Mouse (Mus musculus) hindbrain, embryonic 16.5 days (tissue): Measurements from ENCODE around the gene 1190005I06Rik. TPM values are rescaled to one million over a fixed set of nuclear protein-coding genes. Genes with fewer than 3 reads are reported as not detected.

Experiments used
- ATAC-seq: fragments of 200-750 bp; cut with Nextera tagmentation; 2 replicates; pipeline ENCODE4 v1.8.0; 2017; ENCODE audit warnings: moderate TSS enrichment, moderate library complexity
- H3K27ac ChIP-seq: fragments of 300-500 bp; sonication (generic); 2 replicates; pipeline ENCODE4 v1.5.1; 2014; ENCODE audit warnings: low read depth, mild to moderate bottlenecking, control low read depth, low read length, moderate library complexity
- H3K27me3 ChIP-seq: fragments of 300-500 bp; sonication (generic); replicated peaks from 2 replicates; pipeline ENCODE4 v1.6.1; 2014; ENCODE audit warnings: low read length; ENCODE audit not compliant: control insufficient read depth, insufficient read depth
- H3K36me3 ChIP-seq: fragments of 300-500 bp; sonication (generic); 2 replicates; pipeline ENCODE4 v1.6.1; 2014; ENCODE audit warnings: mild to moderate bottlenecking, low read length, moderate library complexity, mixed read lengths; ENCODE audit not compliant: control insufficient read depth, insufficient read depth
- H3K4me1 ChIP-seq: fragments of 300-500 bp; sonication (generic); 2 replicates; pipeline ENCODE4 v1.6.1; 2014; ENCODE audit warnings: low read depth, low read length; ENCODE audit not compliant: control insufficient read depth, insufficient read depth
- H3K4me2 ChIP-seq: fragments of 300-500 bp; sonication (generic); 2 replicates; pipeline ENCODE4 v1.6.1; 2014; ENCODE audit warnings: mild to moderate bottlenecking, low read length, control low read depth, moderate library complexity
- H3K4me3 ChIP-seq: fragments of 300-500 bp; sonication (generic); 2 replicates; pipeline ENCODE4 v1.5.1; 2014; ENCODE audit warnings: mild to moderate bottlenecking, low read length, control low read depth, moderate library complexity
- H3K9ac ChIP-seq: fragments of 300-500 bp; sonication (generic); 2 replicates; pipeline ENCODE4 v1.6.1; 2014; ENCODE audit warnings: low read depth, mild to moderate bottlenecking, control low read depth, low read length, moderate library complexity
- H3K9me3 ChIP-seq: fragments of 300-500 bp; sonication (generic); 2 replicates; pipeline ENCODE4 v1.6.1; 2014; ENCODE audit warnings: mild to moderate bottlenecking, low read length, moderate library complexity; ENCODE audit not compliant: control insufficient read depth
- WGBS: fragments of 180-500 bp; shearing (Covaris S2); extraction: QIAGEN DNeasy Blood & Tissue Kit; methylation state at CpG from one replicate; pipeline ENCODE4 v1.1.7; 2014; 5-methylcytosine and 5-hydroxymethylcytosine counted together
- polyA plus RNA-seq: library from polyadenylated mRNA; unstranded; fragments of >200 nt; fragmentation: Nextera tagmentation; extraction: Ambion mirVana; gene quantifications from 2 replicates; pipeline ENCODE4 v1.2.1, GENCODE M21; 2015

1190005I06Rik gene
- polyA plus RNA-seq, 1 experiment from 2014 or later = 20.5 TPM

DNA sequence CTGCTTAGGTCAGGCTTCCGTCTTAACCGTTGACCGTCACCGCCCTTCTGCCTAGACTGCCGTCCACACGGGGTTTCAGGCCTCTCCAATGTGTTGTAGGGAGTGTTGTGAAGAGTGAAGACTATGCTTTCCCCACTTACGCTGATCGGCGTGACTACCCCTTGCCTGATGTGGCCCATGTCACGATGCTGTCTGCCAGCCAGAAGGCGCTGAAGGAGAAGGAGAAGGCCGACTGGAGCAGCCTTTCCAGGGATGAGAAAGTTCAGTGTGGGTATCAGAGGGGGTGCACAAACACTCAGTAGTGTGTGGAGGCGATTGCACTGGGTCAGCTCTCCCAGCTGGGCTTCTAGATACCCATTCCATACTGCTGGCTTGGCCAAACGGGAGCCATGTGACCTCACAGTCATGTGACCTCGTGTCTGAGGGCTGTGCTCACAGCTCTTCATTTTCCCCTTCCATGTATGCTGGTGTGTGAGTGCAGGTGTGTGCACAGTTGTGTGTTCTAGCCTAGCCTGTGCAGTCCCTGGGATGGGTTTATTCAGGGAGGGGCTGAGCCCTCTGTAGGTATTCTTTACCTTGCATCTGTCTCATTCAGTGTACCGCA, 25.3 kb upstream of the 1190005I06Rik start:
- Histone ChIP-seq H3K4me2 (no peak overlapping the region), H3K4me1 (peaks cover 6% of the 10 kb centered on the region), H3K9me3 (no peaks in the 10 kb centered on the region), H3K27me3 (no peaks in the 10 kb centered on the region), H3K36me3 (peaks cover 26% of the 10 kb centered on the region), H3K9ac (no peak overlapping the region), H3K27ac (no peak overlapping the region), H3K4me3 (no peak overlapping the region)
- WGBS = 93% methylated on average over 16 of the region's 16 CpGs
- ATAC-seq = no peak

DNA sequence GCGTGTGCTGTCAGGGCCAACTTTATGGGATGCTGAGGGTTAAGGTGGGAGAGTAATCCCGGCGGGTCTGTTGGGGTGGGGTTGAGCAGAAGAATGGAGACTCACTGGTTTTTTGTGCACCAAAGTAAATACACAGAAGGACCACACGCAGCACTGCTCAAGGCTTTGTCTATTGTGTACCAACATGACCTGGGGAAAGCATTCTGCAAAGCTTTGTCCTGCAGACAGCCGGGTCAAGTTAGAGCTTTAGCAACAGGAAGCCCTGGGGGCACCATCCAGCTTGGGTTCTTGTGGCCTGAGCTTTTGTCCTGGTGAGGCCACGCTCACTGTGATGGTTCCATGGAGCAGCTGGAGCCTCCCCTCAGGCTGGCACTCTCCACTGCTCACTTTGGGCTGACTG, 24.3 kb upstream of the 1190005I06Rik start:
- H3K4me3 ChIP-seq = no peak overlapping the region
- H3K9ac ChIP-seq = no peak overlapping the region
- H3K4me2 ChIP-seq = no peak overlapping the region
- H3K9me3 ChIP-seq = no peaks in the 10 kb centered on the region
- WGBS = 58% methylated on average over 6 of the region's 6 CpGs
- no peaks in the 10 kb centered on the region for H3K27me3 ChIP-seq
- peaks cover 24% of the 10 kb centered on the region for H3K36me3 ChIP-seq
- no peak overlapping the region for H3K27ac ChIP-seq
- H3K4me1 ChIP-seq = peaks cover 9% of the 10 kb centered on the region
- ATAC-seq = no peak

DNA sequence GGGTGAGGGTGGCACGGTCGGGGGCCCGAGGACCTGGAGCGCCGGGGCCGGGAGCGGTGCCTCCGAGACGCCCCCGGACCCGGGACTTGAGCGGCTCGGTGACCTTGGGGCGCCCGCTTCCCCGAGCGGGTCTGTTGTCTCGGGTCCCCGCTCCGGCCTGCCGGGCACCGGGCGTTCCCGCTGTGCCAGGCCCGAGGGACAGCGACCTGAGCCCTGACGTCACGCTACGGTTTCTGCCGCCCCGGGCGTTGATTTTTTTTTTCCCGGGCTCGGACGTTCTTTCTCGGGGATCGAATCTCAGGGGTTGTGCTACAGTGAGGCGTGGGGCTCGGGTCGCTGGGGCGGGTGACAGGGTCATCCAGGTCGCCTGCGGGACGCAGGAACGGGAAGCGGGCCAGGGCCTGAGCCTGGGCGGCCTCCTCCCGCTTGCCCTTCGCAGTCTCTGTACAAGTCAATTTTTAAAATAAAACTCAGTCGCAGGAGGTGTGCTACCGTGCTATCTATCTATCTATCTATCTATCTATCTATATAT, 21.0 kb upstream of the 1190005I06Rik start, which contains the start of gene Emc8:
Emc8 (minus strand) TSS at position 200 of the 532 bp plus-strand sequence.
- no peaks in the 10 kb centered on the region for H3K27me3 ChIP-seq
- no peaks in the 10 kb centered on the region for H3K9me3 ChIP-seq
- peaks cover 36% of the 10 kb centered on the region for H3K4me1 ChIP-seq
- H3K4me2 ChIP-seq = peak within 1 kb of the TSS; percentile 84
- peak within 1 kb of the TSS; percentile 94 for H3K4me3 ChIP-seq
- peak within 1 kb of the TSS; percentile 93 for H3K9ac ChIP-seq
- H3K36me3 ChIP-seq = peaks cover 16% of the 10 kb centered on the region
- peak within 1 kb of the TSS; percentile 89 for H3K27ac ChIP-seq
- WGBS = under 1% methylated on average over 33 of the region's 51 CpGs
- no peak for ATAC-seq

DNA sequence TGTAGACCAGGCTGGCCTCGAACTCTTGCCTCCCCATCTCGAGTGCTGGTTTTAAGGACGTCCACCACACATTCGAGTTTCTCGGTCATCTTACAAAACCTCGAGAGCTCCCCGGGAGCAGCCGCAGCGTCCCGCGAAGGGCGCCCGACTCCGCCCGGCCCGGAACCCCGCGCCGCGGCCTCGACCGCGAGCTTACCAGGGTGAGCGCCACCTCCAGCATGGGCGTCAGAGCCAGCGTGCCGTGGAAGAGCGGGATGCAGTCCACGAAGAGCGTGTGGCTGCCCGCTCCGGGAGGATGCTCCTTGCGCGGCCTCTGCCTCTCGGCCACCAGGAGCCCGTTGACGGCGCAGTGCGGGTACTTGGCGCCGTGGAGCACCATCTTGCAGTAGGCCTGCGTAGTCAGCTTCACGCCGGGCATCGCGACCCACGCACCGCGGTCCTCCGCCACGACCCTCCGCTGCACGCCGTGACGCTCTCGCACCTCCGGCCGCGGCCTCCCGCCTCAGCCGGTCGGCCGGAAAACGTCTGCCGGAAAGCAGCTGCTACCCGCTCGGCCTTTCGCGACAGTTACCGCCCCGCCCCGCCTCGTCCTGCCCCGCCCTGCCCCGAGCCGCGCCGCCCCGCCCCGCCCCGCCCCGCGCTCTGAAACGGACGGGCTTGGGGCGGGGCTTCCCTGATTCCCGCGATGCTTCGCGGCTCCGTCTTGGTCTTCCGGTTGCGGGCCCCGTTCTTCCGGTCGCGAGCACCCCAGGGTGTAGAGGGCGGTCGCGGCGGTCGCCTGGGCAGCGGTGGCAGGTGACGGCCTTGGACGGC, 20.3 kb upstream of the 1190005I06Rik start, which contains the start of the genes Gm27021 and Cox4i1:
Gm27021 (minus strand) TSS at position 519 of the 813 bp plus-strand sequence.
Cox4i1 (plus strand) TSS at position 662 of the 813 bp plus-strand sequence.
- WGBS = under 1% methylated on average over 59 of the region's 105 CpGs

DNA sequence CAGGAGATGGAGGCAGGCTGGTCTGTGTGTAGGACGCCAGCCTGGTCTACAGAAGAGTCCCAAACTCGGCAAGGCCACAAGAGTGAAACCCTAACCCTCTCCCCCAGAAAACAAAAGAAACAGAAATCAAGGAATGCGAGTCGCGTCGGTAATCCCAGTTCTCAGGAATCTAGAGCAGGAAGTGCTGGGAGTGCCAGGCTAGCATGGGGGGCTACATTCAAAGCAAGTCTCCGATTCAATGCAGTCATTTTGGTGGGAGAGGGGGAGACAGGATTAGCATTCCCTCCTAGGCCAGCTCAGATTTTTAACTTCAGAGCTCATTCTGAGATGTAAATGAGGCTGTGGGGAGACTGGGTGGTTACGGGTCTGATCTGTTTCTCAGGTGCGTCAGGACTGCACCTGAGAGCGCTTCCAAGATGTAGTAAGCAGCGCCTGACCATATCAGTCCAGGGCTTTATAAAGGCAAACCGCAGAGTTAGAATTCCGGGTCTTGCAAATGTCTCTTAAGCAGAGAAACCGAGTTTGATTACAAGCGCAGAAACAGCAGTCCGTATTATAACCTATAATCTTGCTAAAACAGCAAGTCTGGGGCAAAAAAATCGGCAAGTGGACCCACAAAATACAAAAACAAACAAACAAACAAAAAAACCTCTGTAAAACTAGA, 19.5 kb upstream of the 1190005I06Rik start:
- 1% methylated on average over 17 of the region's 17 CpGs for WGBS
- no peak overlapping the region for H3K27ac ChIP-seq
- H3K4me3 ChIP-seq = peak overlapping the region; percentile 94
- no peaks in the 10 kb centered on the region for H3K9me3 ChIP-seq
- H3K9ac ChIP-seq = peak overlapping the region; percentile 90
- H3K36me3 ChIP-seq = 0 out of 2 replicates have a peak, but pooled peaks cover 5% of the 10 kb centered on the region
- no peak for ATAC-seq
- peaks cover 36% of the 10 kb centered on the region for H3K4me1 ChIP-seq
- H3K4me2 ChIP-seq = peak overlapping the region; percentile 76
- H3K27me3 ChIP-seq = no peaks in the 10 kb centered on the region

More for the DNA sequence above, 20.3 kb upstream of the 1190005I06Rik start, which contains the start of the genes Gm27021 and Cox4i1:
- H3K9ac ChIP-seq = peak within 1 kb of the TSS; percentile 93
- H3K4me1 ChIP-seq = peaks cover 36% of the 10 kb centered on the region
- peaks cover 9% of the 10 kb centered on the region for H3K36me3 ChIP-seq
- H3K27me3 ChIP-seq = no peaks in the 10 kb centered on the region
- H3K27ac ChIP-seq = peak within 1 kb of the TSS; percentile 89
- peak within 1 kb of the TSS; percentile 94 for H3K4me3 ChIP-seq
- peak within 1 kb of the TSS; percentile 84 for H3K4me2 ChIP-seq
- peak; percentile 92 for ATAC-seq
- H3K9me3 ChIP-seq = no peaks in the 10 kb centered on the region

DNA sequence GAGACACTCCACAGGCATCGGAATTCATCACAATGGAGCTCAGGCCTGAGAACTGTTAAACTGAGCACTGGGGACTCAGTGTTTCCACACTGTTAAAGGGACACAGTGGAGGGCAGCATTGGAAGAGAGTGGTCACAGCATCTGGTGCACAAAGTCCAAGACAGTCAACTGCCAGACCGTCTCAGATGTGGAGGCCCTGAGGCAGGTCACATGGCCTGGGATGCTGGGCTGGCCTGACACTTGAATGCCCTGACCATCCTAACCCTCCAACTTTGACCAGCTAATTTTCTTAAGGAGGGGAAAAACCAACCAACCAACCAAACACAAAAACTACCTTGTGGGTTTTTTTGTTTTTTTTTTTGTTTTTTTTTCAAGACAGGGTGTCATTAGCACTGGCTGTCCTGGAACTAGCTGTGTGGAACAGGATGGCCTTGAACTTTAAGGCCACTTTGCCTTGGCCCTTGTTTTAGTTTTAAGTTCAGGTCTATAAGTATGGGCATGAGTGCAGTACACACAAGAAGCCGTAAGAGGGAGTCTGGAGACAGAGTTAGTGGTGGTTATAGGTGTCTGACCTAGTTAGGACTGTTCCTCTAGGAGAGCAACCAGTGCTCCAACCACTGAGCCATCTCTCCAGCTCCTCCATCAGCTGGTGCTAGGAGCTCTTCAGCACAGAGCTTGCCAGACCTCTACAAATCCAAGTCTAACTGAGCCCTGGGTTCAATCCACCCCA, 18.5 kb upstream of the 1190005I06Rik start:
- Histone ChIP-seq H3K36me3 (0 out of 2 replicates have a peak, but pooled peaks cover 3% of the 10 kb centered on the region), H3K4me3 (peak overlapping the region; percentile 94; the same call in 1 of the 2 replicates), H3K27ac (no peak overlapping the region), H3K9ac (0 out of 2 replicates have a peak overlapping the region, but pooled peaks have one; percentile 13), H3K27me3 (no peaks in the 10 kb centered on the region), H3K4me1 (peaks cover 36% of the 10 kb centered on the region), H3K9me3 (no peaks in the 10 kb centered on the region), H3K4me2 (peak overlapping the region; percentile 76)
- ATAC-seq = no peak
- 77% methylated on average over 3 of the region's 3 CpGs for WGBS

DNA sequence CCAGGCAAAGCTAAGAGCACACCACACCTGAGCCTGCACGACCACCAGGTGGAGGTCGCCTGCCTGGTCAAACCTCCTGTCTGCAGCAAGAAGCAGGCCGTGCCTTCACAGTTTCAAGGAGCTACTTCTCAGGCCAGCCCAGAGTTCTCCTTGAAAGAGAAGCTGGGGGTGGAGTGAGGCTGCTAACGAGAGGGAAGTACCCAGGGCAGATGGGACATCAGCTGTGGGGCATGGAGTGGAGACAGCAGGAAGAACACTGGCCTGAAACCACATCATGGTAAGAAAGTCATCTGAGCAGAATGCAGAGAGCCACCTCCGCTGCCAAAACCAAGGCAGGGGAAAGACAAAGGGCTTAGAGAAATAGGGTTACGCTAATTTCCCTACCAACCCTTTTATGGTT, 17.1 kb upstream of the 1190005I06Rik start:
- no peak overlapping the region for H3K27ac ChIP-seq
- H3K4me3 ChIP-seq = no peak overlapping the region
- H3K4me2 ChIP-seq = no peak overlapping the region
- H3K9me3 ChIP-seq = no peaks in the 10 kb centered on the region
- no peaks in the 10 kb centered on the region for H3K36me3 ChIP-seq
- H3K9ac ChIP-seq = no peak overlapping the region
- no peak for ATAC-seq
- WGBS = 72% methylated on average over 6 of the region's 6 CpGs
- no peaks in the 10 kb centered on the region for H3K27me3 ChIP-seq
- H3K4me1 ChIP-seq = peaks cover 36% of the 10 kb centered on the region

DNA sequence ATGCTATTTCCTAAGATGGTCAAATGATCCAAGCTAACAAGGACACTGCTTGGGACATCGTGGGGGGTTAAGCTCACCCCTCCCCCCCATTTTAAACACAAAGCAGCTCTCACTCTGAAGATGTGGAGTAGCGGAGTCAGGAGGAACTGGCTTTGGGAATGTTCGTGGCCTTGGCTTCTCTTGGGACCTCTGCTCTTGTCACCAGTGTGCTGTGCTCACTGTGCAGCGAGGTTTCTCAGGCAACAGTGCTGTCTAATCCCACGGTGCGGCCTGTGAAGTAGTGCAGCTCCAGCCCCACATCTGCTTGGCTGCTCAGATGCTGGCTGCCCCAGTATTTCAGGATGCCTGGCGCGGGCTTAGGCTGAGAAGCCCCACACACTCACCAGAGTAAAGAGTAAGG, 10.0 kb upstream of the 1190005I06Rik start:
- no peaks in the 10 kb centered on the region for H3K9me3 ChIP-seq
- peaks cover 11% of the 10 kb centered on the region for H3K36me3 ChIP-seq
- H3K27ac ChIP-seq = no peak overlapping the region
- ATAC-seq = no peak; the same call in 1 of the 2 replicates
- no peaks in the 10 kb centered on the region for H3K27me3 ChIP-seq
- H3K4me3 ChIP-seq = no peak overlapping the region
- no peaks in the 10 kb centered on the region for H3K4me1 ChIP-seq
- H3K4me2 ChIP-seq = no peak overlapping the region
- H3K9ac ChIP-seq = no peak overlapping the region
- 79% methylated on average over 8 of the region's 8 CpGs for WGBS
